Mouse (Mus musculus): ENCODE data around the gene Serpina10. TPM values are rescaled to one million over a fixed set of nuclear protein-coding genes. Genes with fewer than 3 reads are reported as not detected.

Gene Serpina10
- polyA plus RNA-seq, 1 experiment from 2014 or later, result not detected

DNA sequence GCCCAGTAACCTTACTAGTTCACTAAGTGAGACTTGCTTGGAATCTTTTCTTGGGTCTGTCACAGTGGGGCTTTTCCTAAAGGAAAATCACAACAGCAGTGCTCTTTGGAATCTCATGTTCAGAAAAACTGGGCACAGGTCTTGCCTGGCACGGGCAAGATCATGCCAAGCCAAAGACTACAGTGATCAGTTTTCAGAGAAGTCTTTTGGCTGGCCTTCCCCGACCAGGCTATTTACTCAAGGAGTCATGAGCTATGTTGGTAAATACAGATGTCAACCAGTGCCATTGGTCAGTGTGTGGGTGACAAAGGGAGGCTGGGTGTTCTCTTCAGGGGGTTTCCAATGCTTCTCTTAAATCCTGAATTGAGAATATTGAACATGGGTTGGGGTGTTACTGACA lies 27.9 kb upstream of the Serpina10 start:
- H3K27me3 ChIP-seq (ENCODE audit: control insufficient read depth, insufficient read depth, low read depth, low read length), result no peaks in the 10 kb centered on the region
- H3K4me1 ChIP-seq (ENCODE audit: control insufficient read depth, insufficient read depth, low read length), result no peaks in the 10 kb centered on the region
- WGBS, result 84% methylated on average over 2 of the region's 2 CpGs
- H3K4me3 ChIP-seq (ENCODE audit: low read depth, low read length), result no peak overlapping the region
- H3K36me3 ChIP-seq (ENCODE audit: control insufficient read depth, insufficient read depth, low read length), result no peaks in the 10 kb centered on the region
- no peak overlapping the region for H3K27ac ChIP-seq (ENCODE audit: low read length)
- ATAC-seq, result no peak
- no peak overlapping the region for H3K4me2 ChIP-seq (ENCODE audit: low read length)
- no peaks in the 10 kb centered on the region for H3K9me3 ChIP-seq (replicated peaks; ENCODE audit: control insufficient read depth, low read length, poor library complexity, severe bottlenecking)
- no peak overlapping the region for H3K9ac ChIP-seq (ENCODE audit: low read depth, low read length)

GRCm38 (mm10) chr12:103657991-103658390 lies 26.7 kb upstream of the Serpina10 start:
- H3K9ac ChIP-seq (ENCODE audit: low read depth, low read length), result no peak overlapping the region
- no peaks in the 10 kb centered on the region for H3K9me3 ChIP-seq (replicated peaks; ENCODE audit: control insufficient read depth, low read length, poor library complexity, severe bottlenecking)
- no peaks in the 10 kb centered on the region for H3K27me3 ChIP-seq (ENCODE audit: control insufficient read depth, insufficient read depth, low read depth, low read length)

GRCm38 (mm10) chr12:103656848-103657626 lies 25.8 kb upstream of the Serpina10 start, which contains the start of gene Serpina6:
TSS of gene Serpina6 (minus strand) at chr12:103657212.
- WGBS, result 88% methylated on average over 9 of the region's 9 CpGs
- H3K9ac ChIP-seq (ENCODE audit: low read depth, low read length), result no peak within 1 kb of the TSS
- no peak within 1 kb of the TSS for H3K27ac ChIP-seq (ENCODE audit: low read length)
- no peaks in the 10 kb centered on the region for H3K27me3 ChIP-seq (ENCODE audit: control insufficient read depth, insufficient read depth, low read depth, low read length)
- ATAC-seq, result no peak
- H3K4me3 ChIP-seq (ENCODE audit: low read depth, low read length), result no peak within 1 kb of the TSS
- no peaks in the 10 kb centered on the region for H3K36me3 ChIP-seq (ENCODE audit: control insufficient read depth, insufficient read depth, low read length)
- no peaks in the 10 kb centered on the region for H3K4me1 ChIP-seq (ENCODE audit: control insufficient read depth, insufficient read depth, low read length)
- no peak within 1 kb of the TSS for H3K4me2 ChIP-seq (ENCODE audit: low read length)
- H3K9me3 ChIP-seq (replicated peaks; ENCODE audit: control insufficient read depth, low read length, poor library complexity, severe bottlenecking), result no peaks in the 10 kb centered on the region

More at GRCm38 (mm10) chr12:103657991-103658390, 26.7 kb upstream of the Serpina10 start:
- Histone ChIP-seq H3K27ac (ENCODE audit: low read length) (no peak overlapping the region), H3K4me3 (ENCODE audit: low read depth, low read length) (no peak overlapping the region), H3K4me1 (ENCODE audit: control insufficient read depth, insufficient read depth, low read length) (no peaks in the 10 kb centered on the region), H3K36me3 (ENCODE audit: control insufficient read depth, insufficient read depth, low read length) (no peaks in the 10 kb centered on the region), H3K4me2 (ENCODE audit: low read length) (no peak overlapping the region)
- ATAC-seq, result no peak
- 83% methylated on average over 10 of the region's 10 CpGs for WGBS

- H3K36me3 ChIP-seq (ENCODE audit: control insufficient read depth, insufficient read depth, low read length), result no peaks in the 10 kb centered on the region
- no peak for ATAC-seq
- H3K9me3 ChIP-seq (replicated peaks; ENCODE audit: control insufficient read depth, low read length, poor library complexity, severe bottlenecking), result no peaks in the 10 kb centered on the region
- H3K4me1 ChIP-seq (ENCODE audit: control insufficient read depth, insufficient read depth, low read length), result no peaks in the 10 kb centered on the region
- H3K4me3 ChIP-seq (ENCODE audit: low read depth, low read length), result no peak overlapping the region
- H3K27ac ChIP-seq (ENCODE audit: low read length), result no peak overlapping the region
- 93% methylated on average over 7 of the region's 7 CpGs for WGBS
- no peak overlapping the region for H3K9ac ChIP-seq (ENCODE audit: low read depth, low read length)
- no peak overlapping the region for H3K4me2 ChIP-seq (ENCODE audit: low read length)
- no peaks in the 10 kb centered on the region for H3K27me3 ChIP-seq (ENCODE audit: control insufficient read depth, insufficient read depth, low read depth, low read length)
These were observed 24.1 kb upstream of the Serpina10 start for GRCm38 (mm10) chr12:103655123-103656044.

DNA sequence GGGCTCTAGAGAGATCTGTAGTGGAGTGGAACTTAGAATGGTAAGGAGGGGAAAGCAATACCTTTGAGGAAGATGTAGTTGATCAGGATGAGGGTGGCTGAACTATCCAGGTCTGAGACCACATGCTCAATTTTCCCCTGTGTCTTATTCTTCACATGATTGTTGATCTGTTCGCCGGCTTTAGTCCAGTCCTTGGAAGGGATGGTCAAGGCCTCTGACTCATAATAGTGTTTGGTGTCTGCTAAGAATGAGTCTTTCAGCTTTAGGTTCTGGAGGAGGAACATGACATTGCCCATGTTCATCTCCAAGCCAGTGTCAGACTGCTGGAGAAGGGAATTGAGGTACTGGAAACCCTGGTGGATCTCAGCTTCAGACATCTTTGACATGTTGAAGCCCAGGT lies 22.6 kb upstream of the Serpina10 start:
- WGBS, result 100% methylated on average over 2 of the region's 2 CpGs
- Histone ChIP-seq H3K4me1 (ENCODE audit: control insufficient read depth, insufficient read depth, low read length) (no peaks in the 10 kb centered on the region), H3K27me3 (ENCODE audit: control insufficient read depth, insufficient read depth, low read depth, low read length) (no peaks in the 10 kb centered on the region), H3K27ac (ENCODE audit: low read length) (no peak overlapping the region), H3K4me2 (ENCODE audit: low read length) (no peak overlapping the region), H3K36me3 (ENCODE audit: control insufficient read depth, insufficient read depth, low read length) (no peaks in the 10 kb centered on the region), H3K4me3 (ENCODE audit: low read depth, low read length) (no peak overlapping the region), H3K9me3 (replicated peaks; ENCODE audit: control insufficient read depth, low read length, poor library complexity, severe bottlenecking) (no peaks in the 10 kb centered on the region), H3K9ac (ENCODE audit: low read depth, low read length) (no peak overlapping the region)
- no peak for ATAC-seq

- Histone ChIP-seq H3K9me3 (replicated peaks; ENCODE audit: control insufficient read depth, low read length, poor library complexity, severe bottlenecking) (no peaks in the 10 kb centered on the region), H3K36me3 (ENCODE audit: control insufficient read depth, insufficient read depth, low read length) (no peaks in the 10 kb centered on the region), H3K4me3 (ENCODE audit: low read depth, low read length) (no peak overlapping the region), H3K27ac (ENCODE audit: low read length) (no peak overlapping the region), H3K9ac (ENCODE audit: low read depth, low read length) (no peak overlapping the region), H3K27me3 (ENCODE audit: control insufficient read depth, insufficient read depth, low read depth, low read length) (no peaks in the 10 kb centered on the region), H3K4me2 (ENCODE audit: low read length) (no peak overlapping the region), H3K4me1 (ENCODE audit: control insufficient read depth, insufficient read depth, low read length) (no peaks in the 10 kb centered on the region)
- WGBS, result 79% methylated on average over 2 of the region's 2 CpGs
- no peak for ATAC-seq
These were observed 15.1 kb upstream of the Serpina10 start for GRCm38 (mm10) chr12:103646314-103646713.

DNA sequence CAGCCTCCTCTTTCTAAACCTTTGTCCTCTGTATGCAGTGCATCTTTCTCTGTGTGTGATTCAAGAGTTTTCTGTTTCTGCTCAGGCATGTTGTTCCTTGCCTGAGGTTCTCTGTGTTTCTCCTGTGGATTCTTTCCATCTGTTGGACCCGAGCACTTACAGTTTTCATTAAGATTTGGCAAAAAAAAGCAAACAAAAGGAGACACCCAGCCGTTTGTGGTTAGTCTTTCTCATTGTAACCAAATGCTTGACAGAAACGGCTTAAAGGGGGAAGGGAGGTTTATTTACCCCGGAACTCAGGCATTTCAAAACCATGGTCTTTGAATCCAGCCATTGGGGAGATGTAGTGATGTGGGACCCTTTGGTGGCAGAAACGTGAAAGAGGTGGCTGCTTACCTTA lies 13.4 kb upstream of the Serpina10 start:
- Histone ChIP-seq H3K36me3 (ENCODE audit: control insufficient read depth, insufficient read depth, low read length) (no peaks in the 10 kb centered on the region), H3K4me1 (ENCODE audit: control insufficient read depth, insufficient read depth, low read length) (no peaks in the 10 kb centered on the region), H3K27me3 (ENCODE audit: control insufficient read depth, insufficient read depth, low read depth, low read length) (no peaks in the 10 kb centered on the region), H3K9ac (ENCODE audit: low read depth, low read length) (no peak overlapping the region), H3K4me3 (ENCODE audit: low read depth, low read length) (no peak overlapping the region), H3K4me2 (ENCODE audit: low read length) (no peak overlapping the region), H3K9me3 (replicated peaks; ENCODE audit: control insufficient read depth, low read length, poor library complexity, severe bottlenecking) (no peaks in the 10 kb centered on the region), H3K27ac (ENCODE audit: low read length) (no peak overlapping the region)
- ATAC-seq, result no peak
- WGBS, result 39% methylated on average over 5 of the region's 5 CpGs

DNA sequence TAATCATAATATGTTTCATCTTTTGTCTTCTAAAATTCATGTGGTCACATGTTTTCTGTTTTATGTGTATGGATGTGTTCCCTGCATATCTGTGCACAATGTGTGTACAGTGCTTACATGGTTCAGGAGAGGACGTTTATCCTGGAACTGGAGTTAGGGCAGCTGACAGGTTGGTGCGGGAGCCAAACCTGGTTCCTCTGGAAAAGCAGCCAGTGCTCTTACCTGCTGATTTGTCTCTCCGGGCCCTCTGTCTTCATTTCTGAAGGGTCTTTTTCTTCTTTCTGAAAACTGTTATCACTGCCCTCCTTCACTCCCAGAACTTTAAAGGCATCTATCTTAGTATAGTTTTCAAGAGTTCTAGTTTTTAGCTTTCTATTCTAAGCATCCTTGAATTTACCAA lies 12.6 kb upstream of the Serpina10 start:
- Histone ChIP-seq H3K9ac (ENCODE audit: low read depth, low read length) (no peak overlapping the region), H3K27ac (ENCODE audit: low read length) (no peak overlapping the region), H3K4me2 (ENCODE audit: low read length) (no peak overlapping the region), H3K4me3 (ENCODE audit: low read depth, low read length) (no peak overlapping the region), H3K4me1 (ENCODE audit: control insufficient read depth, insufficient read depth, low read length) (no peaks in the 10 kb centered on the region), H3K36me3 (ENCODE audit: control insufficient read depth, insufficient read depth, low read length) (no peaks in the 10 kb centered on the region), H3K9me3 (replicated peaks; ENCODE audit: control insufficient read depth, low read length, poor library complexity, severe bottlenecking) (no peaks in the 10 kb centered on the region), H3K27me3 (ENCODE audit: control insufficient read depth, insufficient read depth, low read depth, low read length) (no peaks in the 10 kb centered on the region)
- WGBS, result 83% methylated on average over 3 of the region's 3 CpGs
- ATAC-seq, result no peak

DNA sequence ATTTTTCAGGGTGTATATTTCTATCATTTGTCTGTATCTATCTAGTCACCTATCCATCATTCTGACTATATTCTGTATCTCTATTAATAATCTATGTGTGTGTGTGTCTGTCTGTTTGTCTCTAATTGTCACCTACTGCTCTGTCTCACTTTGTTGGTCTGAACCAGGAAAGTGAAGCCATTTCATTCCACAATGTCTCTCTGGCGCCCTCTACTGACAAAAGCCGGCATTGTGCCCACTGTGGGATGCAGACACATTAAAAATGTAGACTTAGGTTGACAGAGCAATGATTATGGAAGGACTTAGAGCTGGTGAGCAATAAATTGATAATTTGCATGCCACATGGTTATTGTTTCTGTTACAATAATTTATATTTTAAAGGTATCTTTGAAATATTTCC lies 12.1 kb upstream of the Serpina10 start:
- ATAC-seq, result peak; percentile 80
- WGBS, result 1% methylated on average over 2 of the region's 2 CpGs
- H3K27ac ChIP-seq (ENCODE audit: low read length), result no peak overlapping the region

More for the DNA sequence above, 12.1 kb upstream of the Serpina10 start:
- Histone ChIP-seq H3K9me3 (replicated peaks; ENCODE audit: control insufficient read depth, low read length, poor library complexity, severe bottlenecking) (no peaks in the 10 kb centered on the region), H3K4me3 (ENCODE audit: low read depth, low read length) (no peak overlapping the region), H3K4me2 (ENCODE audit: low read length) (no peak overlapping the region), H3K36me3 (ENCODE audit: control insufficient read depth, insufficient read depth, low read length) (no peaks in the 10 kb centered on the region), H3K27me3 (ENCODE audit: control insufficient read depth, insufficient read depth, low read depth, low read length) (no peaks in the 10 kb centered on the region), H3K4me1 (ENCODE audit: control insufficient read depth, insufficient read depth, low read length) (no peaks in the 10 kb centered on the region), H3K9ac (ENCODE audit: low read depth, low read length) (no peak overlapping the region)
